Mouse (Mus musculus): ENCODE data around the gene Umps.

Umps gene

GRCm38 (mm10) chr16:33953008-33953407 lies 13.8 kb downstream of the Umps start:
- DNase-seq, result no peak

- peak; percentile 28 to 48 for DNase-seq
These were observed 16.0 kb downstream of the Umps start for GRCm38 (mm10) chr16:33950830-33951229.

GRCm38 (mm10) chr16:33950386-33950785 lies 16.5 kb downstream of the Umps start:
- no peak for DNase-seq

- DNase-seq, result no peak
These were observed 18.9 kb downstream of the Umps start for GRCm38 (mm10) chr16:33947664-33948571.

DNA sequence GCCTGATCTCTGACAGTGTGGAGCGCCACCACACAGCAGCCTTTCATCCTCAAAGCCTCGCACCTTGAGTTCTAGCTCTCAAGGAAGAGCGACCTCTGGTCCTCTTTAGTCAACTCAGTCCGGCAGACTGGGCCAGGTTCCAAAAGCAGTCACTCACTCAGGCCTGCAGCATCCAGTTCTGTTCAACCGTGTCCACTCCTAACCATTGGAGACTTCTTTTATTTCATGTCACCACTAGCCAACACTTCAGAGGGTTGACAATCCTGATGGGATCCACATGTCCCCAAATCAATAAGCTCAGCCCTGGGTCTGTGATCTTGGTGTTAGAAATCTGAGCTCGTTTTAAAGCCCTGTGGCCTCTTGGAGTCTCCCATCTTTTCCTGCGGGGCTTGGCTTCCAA lies 20.8 kb downstream of the Umps start:
- no peak for DNase-seq

GRCm38 (mm10) chr16:33944772-33945171 lies 22.1 kb downstream of the Umps start:
- no peak for DNase-seq

DNA sequence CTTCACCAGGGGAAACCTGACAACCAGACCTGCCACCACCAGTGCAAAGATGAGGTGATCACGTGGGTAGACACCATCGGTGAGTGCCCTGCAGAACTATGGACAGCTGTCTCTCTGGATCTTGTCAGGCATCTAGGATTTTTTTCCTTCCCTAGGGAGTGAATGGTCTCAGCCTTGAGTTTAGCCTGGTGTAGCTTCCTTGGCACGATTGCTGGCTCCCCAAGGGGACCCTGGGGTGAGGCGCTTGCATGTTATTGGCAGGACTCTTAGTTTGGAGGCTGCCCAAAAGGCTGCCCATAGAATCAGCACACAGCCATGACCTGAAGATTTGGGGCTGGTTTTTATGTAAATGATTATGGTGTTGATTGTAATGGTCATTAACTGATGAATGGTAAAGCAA lies 22.7 kb downstream of the Umps start:
- DNase-seq, result no peak

DNA sequence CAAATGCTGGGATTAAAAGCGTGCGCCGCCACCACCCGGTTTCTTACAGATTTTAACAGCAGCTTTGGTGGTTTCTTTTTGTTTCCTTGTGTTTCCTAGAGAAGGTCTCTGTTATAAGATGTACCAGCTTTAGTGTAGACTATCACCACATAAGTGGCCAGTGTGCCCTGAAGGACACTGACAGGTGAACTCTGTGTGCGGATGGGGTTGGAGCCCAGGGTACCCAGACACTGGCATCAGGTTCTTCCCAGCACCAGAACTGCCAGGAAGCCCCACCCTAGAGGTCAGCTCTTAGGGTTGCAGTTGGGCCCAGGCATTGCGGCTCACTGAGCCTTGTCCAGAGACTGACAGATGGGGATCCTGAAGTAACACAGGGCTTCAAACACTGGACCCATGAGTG lies 23.4 kb downstream of the Umps start:
- DNase-seq, result no peak

- no peak for DNase-seq
These were observed 24.5 kb downstream of the Umps start for GRCm38 (mm10) chr16:33942341-33942740.

DNA sequence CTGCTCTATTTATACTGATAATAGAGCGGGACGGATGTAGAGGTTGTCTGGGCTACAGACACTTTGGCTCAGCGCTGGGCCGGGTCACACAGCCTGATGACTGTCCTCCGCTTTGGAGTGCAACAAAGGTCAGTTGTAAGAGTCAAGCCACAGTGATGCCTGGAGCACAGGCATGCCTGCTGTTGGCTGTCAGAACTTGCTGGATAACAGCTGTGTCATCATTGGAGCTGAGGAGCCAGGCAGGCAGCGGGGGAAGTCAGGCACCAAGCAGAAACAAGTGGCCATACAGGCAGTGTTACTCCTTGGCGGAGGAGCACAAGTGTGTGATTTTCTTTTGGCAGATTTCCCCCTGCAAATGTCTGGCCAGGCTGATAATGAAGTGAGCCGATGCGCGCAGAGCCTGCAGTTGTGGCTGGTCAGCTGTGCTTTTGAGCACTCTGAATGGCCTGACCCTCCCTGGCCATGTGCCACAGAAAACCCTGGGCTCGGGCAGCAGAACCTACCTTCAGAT lies 25.5 kb downstream of the Umps start:
- DNase-seq, result no peak

DNA sequence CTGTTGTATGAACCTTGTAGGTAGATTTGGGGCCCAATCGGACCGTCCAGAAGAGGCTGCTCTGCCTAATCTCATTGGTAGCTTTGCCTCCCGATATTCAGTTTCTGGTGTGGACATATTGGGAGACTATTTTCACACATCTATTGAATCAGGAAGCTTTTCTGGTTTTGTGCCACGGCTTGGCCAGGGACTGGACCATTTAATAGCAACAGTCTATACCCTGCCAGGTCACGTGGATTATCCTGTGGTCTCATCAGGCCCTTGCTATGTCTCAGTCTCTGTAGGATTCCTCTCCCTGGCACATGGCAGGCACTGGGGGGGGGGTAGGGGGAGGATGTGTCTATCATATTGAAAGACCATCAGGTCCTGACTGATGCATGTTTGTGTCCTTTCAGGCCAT lies 26.7 kb downstream of the Umps start:
- DNase-seq, result no peak

GRCm38 (mm10) chr16:33939636-33940035 lies 27.2 kb downstream of the Umps start:
- DNase-seq, result no peak

DNA sequence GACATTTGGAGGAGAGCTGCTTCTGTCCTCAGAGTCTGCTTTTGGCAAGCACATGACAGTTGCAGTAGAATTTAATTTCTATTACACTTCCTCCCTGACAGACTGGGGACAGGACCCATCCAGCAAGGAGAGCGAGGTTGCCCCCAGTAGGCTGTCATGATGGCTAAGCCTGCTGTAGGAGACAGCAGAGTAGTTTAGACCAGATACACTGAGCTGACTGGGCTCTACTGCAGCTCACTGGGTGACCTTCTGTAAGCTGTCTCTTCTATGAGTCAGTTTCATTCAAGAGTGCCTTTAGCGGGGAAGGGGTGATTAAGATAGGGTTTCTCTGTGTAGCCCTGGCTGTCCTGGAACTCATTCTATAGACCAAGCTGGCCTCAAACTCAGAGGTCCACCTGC lies 27.7 kb downstream of the Umps start:
- no peak for DNase-seq

GRCm38 (mm10) chr16:33938311-33939132 lies 28.3 kb downstream of the Umps start:
- DNase-seq, result no peak

- DNase-seq, result no peak
These were observed 29.3 kb downstream of the Umps start for GRCm38 (mm10) chr16:33937567-33937966.

DNA sequence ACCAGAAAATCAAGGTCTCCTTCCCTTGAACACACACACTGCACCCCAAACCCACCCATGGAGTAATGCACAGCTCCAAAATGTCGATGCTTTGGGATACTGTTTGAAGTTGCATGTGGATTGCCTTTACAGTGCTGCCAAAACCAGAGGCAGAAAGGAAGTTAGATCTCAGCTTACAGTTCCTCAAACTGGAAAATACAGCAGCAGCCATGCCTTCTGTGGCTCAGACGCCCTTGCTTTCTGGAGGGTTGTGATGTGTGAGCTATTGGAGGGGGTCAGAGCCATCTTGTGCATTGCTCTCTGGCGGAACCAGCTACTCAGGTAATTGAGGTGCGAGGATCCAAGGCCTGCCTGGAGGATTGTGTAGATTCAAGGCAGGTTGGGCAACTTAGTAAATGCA lies 30.0 kb downstream of the Umps start:
- no peak for DNase-seq

DNA sequence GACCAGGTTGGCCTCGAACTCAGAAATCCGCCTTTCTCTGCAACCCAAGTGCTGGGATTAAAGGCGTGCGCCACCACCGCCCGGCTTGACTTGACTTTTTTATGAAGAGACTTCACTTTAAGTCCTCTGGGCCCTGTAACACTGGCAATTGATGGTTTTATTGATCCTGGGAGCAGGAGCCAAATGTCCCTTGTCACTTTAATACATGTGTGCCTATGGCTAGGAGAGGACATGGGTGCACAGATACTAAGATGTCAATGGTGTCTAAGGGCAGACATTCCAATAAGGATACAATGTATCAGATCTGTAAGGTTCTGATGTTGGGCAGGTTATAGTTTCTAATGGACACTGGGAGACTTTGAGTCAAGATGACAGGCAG lies 31.4 kb downstream of the Umps start:
- DNase-seq, result no peak

DNA sequence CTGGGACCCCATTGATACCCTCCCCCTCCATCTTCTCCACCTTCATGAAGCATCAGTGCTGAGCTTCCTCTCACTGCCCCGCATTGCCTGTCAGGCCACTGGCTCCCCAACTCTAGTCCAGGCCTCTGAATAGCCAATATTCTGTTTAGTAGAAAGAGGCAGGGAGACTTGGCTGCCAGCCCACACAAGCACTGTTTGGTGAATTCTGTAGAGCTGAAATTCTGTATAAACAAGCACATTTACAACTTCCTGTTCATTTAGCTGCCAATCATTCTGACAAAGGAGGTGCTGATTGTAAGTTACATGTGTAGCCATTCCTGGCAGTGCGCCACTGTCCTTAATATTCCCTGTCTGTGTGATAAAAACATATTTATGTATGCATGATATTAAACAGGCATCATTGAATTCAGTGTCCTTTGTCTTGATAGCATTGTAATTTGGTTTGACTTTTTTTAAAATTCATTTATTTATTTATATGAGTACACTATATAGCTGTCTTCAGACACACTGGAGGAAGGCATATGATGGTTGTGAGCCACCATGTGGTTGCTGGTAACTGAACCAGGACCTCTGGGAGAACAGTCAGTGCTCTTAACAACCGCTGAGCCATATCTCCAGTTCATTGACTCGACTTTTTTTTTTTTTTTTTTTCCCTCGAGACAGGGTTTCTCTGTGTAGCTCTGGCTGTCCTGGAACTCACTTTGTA lies 32.0 kb downstream of the Umps start:
- DNase-seq, result no peak

DNA sequence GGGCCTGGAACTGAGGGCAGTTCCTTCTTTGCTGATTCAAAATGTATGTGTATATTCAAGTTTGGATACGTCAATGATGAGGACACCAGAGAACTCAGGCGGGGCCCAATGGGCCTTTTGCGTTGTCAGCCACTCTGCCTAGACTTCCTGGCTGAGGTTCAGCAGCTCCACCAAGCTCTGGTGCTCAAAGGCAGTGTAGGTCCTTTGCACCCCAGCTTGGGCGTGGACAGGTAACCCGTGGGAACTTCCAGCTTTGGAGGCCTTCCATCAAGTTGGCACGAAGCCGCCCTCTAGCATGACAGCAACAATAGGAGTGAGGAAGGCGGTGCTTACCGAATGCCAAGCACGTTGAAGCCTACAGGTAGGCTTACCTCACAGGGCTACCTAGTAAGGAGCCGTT lies 33.4 kb downstream of the Umps start:
- no peak for DNase-seq

- no peak for DNase-seq
These were observed 34.7 kb downstream of the Umps start for GRCm38 (mm10) chr16:33932126-33932525.

DNA sequence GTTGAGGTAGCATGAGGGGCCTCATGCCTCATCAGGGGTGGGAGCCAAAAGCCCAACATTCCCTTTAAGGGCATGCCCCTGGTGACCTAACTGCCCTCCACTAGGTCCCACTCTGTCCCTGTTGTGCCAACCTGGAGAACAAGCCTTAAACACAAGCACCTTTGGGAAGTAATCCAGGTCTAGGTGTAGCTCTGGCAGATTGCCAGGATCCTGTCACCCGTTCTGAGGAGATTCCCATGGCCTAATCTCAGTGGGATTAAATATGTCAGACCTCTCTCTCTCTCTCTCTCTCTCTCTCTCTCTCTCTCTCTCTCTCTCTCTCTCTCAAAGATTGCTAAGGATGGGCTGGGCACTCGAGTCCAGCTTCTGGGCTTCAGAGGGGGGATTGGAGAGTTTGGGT lies 35.2 kb downstream of the Umps start:
- DNase-seq, result no peak

GRCm38 (mm10) chr16:33930785-33931184 lies 36.1 kb downstream of the Umps start:
- DNase-seq, result no peak

GRCm38 (mm10) chr16:33928788-33929462 lies 37.9 kb downstream of the Umps start:
- no peak for DNase-seq
